Mouse (Mus musculus) layer of hippocampus, adult 9-10 months (tissue): Measurements from ENCODE around the gene Qtrt2.
A peak's percentile ranks its signal among the peaks of the same experiment; 100 is the strongest.

ENCODE experiments used
- DNase-seq: peaks from one replicate; pipeline ENCODE4 v3.0.0; 2022; ENCODE audit warnings: low spot score

The Qtrt2 gene

GRCm38 (mm10) chr16:43925001-43925558 is 1.5 kb downstream of the Qtrt2 start:
- DNase-seq = no peak

GRCm38 (mm10) chr16:43922630-43923029 is 4.0 kb downstream of the Qtrt2 start:
- DNase-seq = no peak

GRCm38 (mm10) chr16:43922024-43922423 is 4.6 kb downstream of the Qtrt2 start:
- no peak for DNase-seq

GRCm38 (mm10) chr16:43918867-43919266 is 7.7 kb downstream of the Qtrt2 start:
- DNase-seq = no peak

- DNase-seq = no peak
These were observed 17.7 kb downstream of the Qtrt2 start for GRCm38 (mm10) chr16:43908881-43909280.

- DNase-seq = no peak
These were observed 26.0 kb downstream of the Qtrt2 start for GRCm38 (mm10) chr16:43900571-43900970.

- no peak for DNase-seq
These were observed 26.5 kb downstream of the Qtrt2 start for GRCm38 (mm10) chr16:43900138-43900537.

GRCm38 (mm10) chr16:43894501-43894900 is 32.1 kb downstream of the Qtrt2 start:
- no peak for DNase-seq

GRCm38 (mm10) chr16:43890747-43891336 is 35.8 kb downstream of the Qtrt2 start:
- no peak for DNase-seq

- DNase-seq = no peak
These were observed 36.6 kb downstream of the Qtrt2 start for GRCm38 (mm10) chr16:43890005-43890336.

- peak; percentile 99 for DNase-seq
These were observed 37.2 kb downstream of the Qtrt2 start, which contains the start of gene Ccdc191 for GRCm38 (mm10) chr16:43889208-43890004. Gene Ccdc191, plus strand, starts transcription at chr16:43889800.

- no peak for DNase-seq
These were observed 44.3 kb downstream of the Qtrt2 start for GRCm38 (mm10) chr16:43882329-43882728.

GRCm38 (mm10) chr16:43881636-43882035 is 45.0 kb downstream of the Qtrt2 start:
- no peak for DNase-seq

GRCm38 (mm10) chr16:43879769-43880168 is 46.8 kb downstream of the Qtrt2 start:
- no peak for DNase-seq

- no peak for DNase-seq
These were observed 55.2 kb downstream of the Qtrt2 start for GRCm38 (mm10) chr16:43871419-43871818.

GRCm38 (mm10) chr16:43869805-43870204 is 56.8 kb downstream of the Qtrt2 start:
- DNase-seq = no peak

- DNase-seq = no peak
These were observed 66.0 kb downstream of the Qtrt2 start for GRCm38 (mm10) chr16:43860624-43861023.

- no peak for DNase-seq
These were observed 67.6 kb downstream of the Qtrt2 start for GRCm38 (mm10) chr16:43858941-43859476.

GRCm38 (mm10) chr16:43849839-43850238 is 76.8 kb downstream of the Qtrt2 start:
- no peak for DNase-seq

GRCm38 (mm10) chr16:43841236-43841635 is 85.4 kb downstream of the Qtrt2 start:
- DNase-seq = no peak

GRCm38 (mm10) chr16:43831957-43832356 is 94.7 kb downstream of the Qtrt2 start:
- DNase-seq = no peak

- DNase-seq = no peak
These were observed 99.1 kb downstream of the Qtrt2 start for GRCm38 (mm10) chr16:43827492-43827891.

- no peak for DNase-seq
These were observed 108.2 kb downstream of the Qtrt2 start for GRCm38 (mm10) chr16:43818404-43818803.
